Mouse (Mus musculus): ENCODE results near the gene Eral1. TPM values are rescaled to one million over a fixed set of nuclear protein-coding genes. Genes with fewer than 3 reads are reported as not detected.

Eral1 gene
- polyA plus RNA-seq (2014; fragmentation: Nextera tagmentation; extraction: Ambion mirVana) = 35.9 and 37.3 TPM in 2 replicates

DNA sequence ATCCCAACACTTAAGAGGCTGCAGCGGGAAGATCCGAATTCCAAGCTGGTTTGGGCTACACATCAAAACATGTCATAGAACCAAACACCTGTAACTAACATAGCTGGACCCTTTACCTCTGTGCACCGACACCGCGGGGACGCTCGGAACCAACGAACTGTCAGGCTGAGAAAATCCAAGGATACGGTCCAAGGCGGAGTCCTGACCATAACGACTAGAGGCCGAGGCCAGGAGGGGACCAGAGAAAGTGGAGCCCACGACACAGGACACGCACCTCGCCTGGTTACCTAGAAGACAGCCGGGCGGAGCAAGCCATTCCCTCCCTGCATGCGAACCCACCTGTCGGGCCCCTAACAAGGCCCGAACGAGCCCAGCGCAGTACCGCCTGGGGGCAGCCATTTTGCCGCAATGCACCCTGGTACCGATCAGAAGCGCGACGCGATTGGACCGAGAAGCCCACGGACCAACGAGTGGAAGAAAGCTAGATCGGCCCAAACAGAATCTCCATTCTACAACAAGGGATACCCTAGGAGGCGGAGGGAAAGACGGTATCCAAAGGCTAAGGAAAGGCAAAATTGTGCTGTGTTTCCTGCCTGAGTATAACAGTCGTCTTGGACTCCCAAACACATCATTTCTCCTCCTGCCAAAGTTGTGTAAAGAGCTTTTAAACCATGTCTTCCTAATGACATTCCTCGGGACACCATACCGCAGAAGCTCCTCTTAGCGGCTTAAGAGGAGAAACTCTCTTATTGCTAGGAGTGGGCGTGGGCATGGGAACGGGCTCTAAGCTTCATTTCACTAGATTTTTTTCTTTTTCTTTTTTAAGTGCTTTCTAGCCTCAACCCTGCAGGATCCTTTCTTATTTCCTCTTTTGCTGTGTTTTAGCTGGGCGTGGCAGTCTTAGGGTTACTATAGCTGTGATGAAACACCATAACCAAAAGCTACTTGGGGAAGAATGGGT lies at the start of gene Eral1:
Gene Eral1 (minus strand): TSS at position 423 of the 961 bp plus-strand sequence.
- Histone ChIP-seq H3K9me3 (ENCODE audit: control insufficient read depth, low read length) (no peaks in the 10 kb centered on the region), H3K27ac (ENCODE audit: low read depth, low read length) (no peak within 1 kb of the TSS), H3K36me3 (ENCODE audit: control insufficient read depth, insufficient read depth, low read length) (peaks cover 2% of the 10 kb centered on the region; the same call in 1 of the 2 replicates), H3K4me2 (ENCODE audit: low read depth) (peak within 1 kb of the TSS; percentile 56), H3K27me3 (ENCODE audit: control insufficient read depth, insufficient read depth, low read length) (no peaks in the 10 kb centered on the region), H3K9ac (ENCODE audit: low read length) (peak within 1 kb of the TSS; percentile 84), H3K4me1 (ENCODE audit: control insufficient read depth, insufficient read depth, low read length) (peaks cover 3% of the 10 kb centered on the region; the same call in 1 of the 2 replicates), H3K4me3 (ENCODE audit: low read depth, low read length) (peak within 1 kb of the TSS; percentile 81)
- DNase-seq (ENCODE audit: low spot score) (peak; percentile 88), ATAC-seq (ENCODE audit: insufficient read depth, low FRiP score, low TSS enrichment) (no peak)
- 1% methylated on average over 42 of the region's 42 CpGs for WGBS

- H3K9me3 ChIP-seq (ENCODE audit: control insufficient read depth, low read length) = no peaks in the 10 kb centered on the region
- H3K27me3 ChIP-seq (ENCODE audit: control insufficient read depth, insufficient read depth, low read length) = no peaks in the 10 kb centered on the region
- H3K36me3 ChIP-seq (ENCODE audit: control insufficient read depth, insufficient read depth, low read length) = no peaks in the 10 kb centered on the region
- no peak overlapping the region for H3K9ac ChIP-seq (ENCODE audit: low read length)
- ATAC-seq (ENCODE audit: insufficient read depth, low FRiP score, low TSS enrichment) (no peak), DNase-seq (ENCODE audit: low spot score) (no peak)
- no peak overlapping the region for H3K27ac ChIP-seq (ENCODE audit: low read depth, low read length)
- 82% methylated on average over 8 of the region's 8 CpGs for WGBS
- no peak overlapping the region for H3K4me3 ChIP-seq (ENCODE audit: low read depth, low read length)
- no peak overlapping the region for H3K4me2 ChIP-seq (ENCODE audit: low read depth)
- no peaks in the 10 kb centered on the region for H3K4me1 ChIP-seq (ENCODE audit: control insufficient read depth, insufficient read depth, low read length)
Measured at GRCm38 (mm10) chr11:78129458-78129857, 49.3 kb upstream of the Eral1 start.

- H3K9me3 ChIP-seq (ENCODE audit: control insufficient read depth, low read length) = no peaks in the 10 kb centered on the region
- H3K36me3 ChIP-seq (ENCODE audit: control insufficient read depth, insufficient read depth, low read length) = no peaks in the 10 kb centered on the region
- WGBS = 86% methylated on average over 4 of the region's 4 CpGs
- no peaks in the 10 kb centered on the region for H3K27me3 ChIP-seq (ENCODE audit: control insufficient read depth, insufficient read depth, low read length)
- no peak overlapping the region for H3K4me3 ChIP-seq (ENCODE audit: low read depth, low read length)
- no peaks in the 10 kb centered on the region for H3K4me1 ChIP-seq (ENCODE audit: control insufficient read depth, insufficient read depth, low read length)
- no peak overlapping the region for H3K4me2 ChIP-seq (ENCODE audit: low read depth)
- no peak overlapping the region for H3K27ac ChIP-seq (ENCODE audit: low read depth, low read length)
- H3K9ac ChIP-seq (ENCODE audit: low read length) = no peak overlapping the region
- DNase-seq (ENCODE audit: low spot score) = no peak
- ATAC-seq (ENCODE audit: insufficient read depth, low FRiP score, low TSS enrichment) = no peak
Measured at GRCm38 (mm10) chr11:78126739-78127138, 46.6 kb upstream of the Eral1 start.

DNA sequence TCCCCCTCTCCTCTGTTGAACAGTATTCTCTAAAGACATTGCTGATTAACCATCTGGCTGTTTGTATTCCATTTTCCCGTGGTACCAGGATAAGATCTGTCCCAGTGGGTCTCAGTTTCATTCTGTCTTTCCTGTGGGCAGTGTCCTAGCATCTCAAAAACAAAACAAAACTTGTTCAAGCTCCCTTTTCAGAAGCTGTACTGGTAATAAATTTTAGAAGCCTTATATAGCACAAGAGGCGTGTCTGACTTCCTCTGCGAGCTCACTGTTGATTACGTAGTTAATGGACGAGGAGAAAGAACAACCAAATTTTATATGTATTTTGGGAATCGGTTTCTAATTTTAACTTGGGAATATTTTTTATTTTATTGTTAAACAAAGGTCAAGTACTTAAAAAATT lies 45.5 kb upstream of the Eral1 start:
- Histone ChIP-seq H3K27me3 (ENCODE audit: control insufficient read depth, insufficient read depth, low read length) (no peaks in the 10 kb centered on the region), H3K36me3 (ENCODE audit: control insufficient read depth, insufficient read depth, low read length) (no peaks in the 10 kb centered on the region), H3K27ac (ENCODE audit: low read depth, low read length) (no peak overlapping the region), H3K4me3 (ENCODE audit: low read depth, low read length) (no peak overlapping the region), H3K9ac (ENCODE audit: low read length) (no peak overlapping the region), H3K9me3 (ENCODE audit: control insufficient read depth, low read length) (no peaks in the 10 kb centered on the region), H3K4me2 (ENCODE audit: low read depth) (no peak overlapping the region), H3K4me1 (ENCODE audit: control insufficient read depth, insufficient read depth, low read length) (no peaks in the 10 kb centered on the region)
- WGBS = 68% methylated on average over 6 of the region's 6 CpGs
- no peak for DNase-seq (ENCODE audit: low spot score)
- ATAC-seq (ENCODE audit: insufficient read depth, low FRiP score, low TSS enrichment) = no peak

- no peak overlapping the region for H3K4me3 ChIP-seq (ENCODE audit: low read depth, low read length)
- H3K27me3 ChIP-seq (ENCODE audit: control insufficient read depth, insufficient read depth, low read length) = no peaks in the 10 kb centered on the region
- no peak overlapping the region for H3K4me2 ChIP-seq (ENCODE audit: low read depth)
- no peak for DNase-seq (ENCODE audit: low spot score)
- H3K27ac ChIP-seq (ENCODE audit: low read depth, low read length) = no peak overlapping the region
- H3K4me1 ChIP-seq (ENCODE audit: control insufficient read depth, insufficient read depth, low read length) = no peaks in the 10 kb centered on the region
- H3K36me3 ChIP-seq (ENCODE audit: control insufficient read depth, insufficient read depth, low read length) = no peaks in the 10 kb centered on the region
- no peak for ATAC-seq (ENCODE audit: insufficient read depth, low FRiP score, low TSS enrichment)
- no peaks in the 10 kb centered on the region for H3K9me3 ChIP-seq (ENCODE audit: control insufficient read depth, low read length)
- H3K9ac ChIP-seq (ENCODE audit: low read length) = no peak overlapping the region
Measured at GRCm38 (mm10) chr11:78123782-78124181, 43.6 kb upstream of the Eral1 start.

DNA sequence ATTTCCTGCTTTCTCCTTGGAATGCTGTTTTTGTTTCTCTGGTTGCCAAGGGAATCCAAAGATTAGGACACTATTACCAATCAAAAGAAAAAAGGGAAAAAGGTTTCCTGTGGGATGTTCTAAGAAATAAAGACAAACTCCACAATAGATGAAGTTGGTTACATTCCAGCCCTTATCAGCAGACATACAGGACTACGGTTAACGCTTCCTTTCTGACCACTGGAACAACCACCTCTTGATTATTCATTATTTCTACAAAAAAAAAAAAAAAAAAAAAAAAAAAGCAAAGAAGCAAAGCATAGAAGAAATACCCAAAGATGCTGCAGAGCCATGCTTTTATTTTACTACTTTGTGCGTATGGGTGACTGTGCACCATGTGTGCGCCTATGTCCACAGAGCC lies 42.6 kb upstream of the Eral1 start:
- Histone ChIP-seq H3K4me3 (ENCODE audit: low read depth, low read length) (no peak overlapping the region), H3K9ac (ENCODE audit: low read length) (no peak overlapping the region), H3K4me2 (ENCODE audit: low read depth) (no peak overlapping the region), H3K9me3 (ENCODE audit: control insufficient read depth, low read length) (no peaks in the 10 kb centered on the region), H3K36me3 (ENCODE audit: control insufficient read depth, insufficient read depth, low read length) (no peaks in the 10 kb centered on the region), H3K27me3 (ENCODE audit: control insufficient read depth, insufficient read depth, low read length) (no peaks in the 10 kb centered on the region), H3K27ac (ENCODE audit: low read depth, low read length) (no peak overlapping the region), H3K4me1 (ENCODE audit: control insufficient read depth, insufficient read depth, low read length) (0 out of 2 replicates have a peak, but pooled peaks cover 2% of the 10 kb centered on the region)
- 95% methylated on average over 4 of the region's 4 CpGs for WGBS
- DNase-seq (ENCODE audit: low spot score) (no peak), ATAC-seq (ENCODE audit: insufficient read depth, low FRiP score, low TSS enrichment) (no peak)

- Histone ChIP-seq H3K9ac (ENCODE audit: low read length) (no peak overlapping the region), H3K9me3 (ENCODE audit: control insufficient read depth, low read length) (no peaks in the 10 kb centered on the region), H3K4me2 (ENCODE audit: low read depth) (no peak overlapping the region), H3K27me3 (ENCODE audit: control insufficient read depth, insufficient read depth, low read length) (no peaks in the 10 kb centered on the region), H3K27ac (ENCODE audit: low read depth, low read length) (no peak overlapping the region), H3K4me3 (ENCODE audit: low read depth, low read length) (no peak overlapping the region), H3K4me1 (ENCODE audit: control insufficient read depth, insufficient read depth, low read length) (peaks cover 7% of the 10 kb centered on the region; the same call in 1 of the 2 replicates), H3K36me3 (ENCODE audit: control insufficient read depth, insufficient read depth, low read length) (no peaks in the 10 kb centered on the region)
- ATAC-seq (ENCODE audit: insufficient read depth, low FRiP score, low TSS enrichment) (no peak), DNase-seq (ENCODE audit: low spot score) (no peak)
- 65% methylated on average over 5 of the region's 5 CpGs for WGBS
Measured at GRCm38 (mm10) chr11:78121176-78121575, 41.0 kb upstream of the Eral1 start.

DNA sequence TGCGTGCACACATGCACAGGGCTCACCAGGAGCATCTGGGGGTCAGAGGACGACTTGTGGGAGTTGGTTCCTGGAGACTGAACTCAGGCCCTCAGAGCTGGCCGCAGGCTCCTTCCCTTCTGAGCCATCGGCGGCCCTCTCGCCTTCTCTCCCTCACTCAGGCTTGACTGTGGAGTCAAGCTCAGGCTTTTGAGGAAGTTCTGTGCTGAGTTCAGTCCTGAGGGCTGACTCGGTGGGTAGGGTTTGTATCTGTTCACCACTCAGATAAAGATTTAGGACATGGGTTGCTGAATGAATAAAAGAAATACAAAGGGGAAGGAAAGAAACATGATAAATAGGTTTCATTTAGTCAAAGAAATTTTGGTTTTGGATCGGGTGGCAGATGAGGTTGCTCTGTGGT lies 39.7 kb upstream of the Eral1 start:
- no peak overlapping the region for H3K9ac ChIP-seq (ENCODE audit: low read length)
- DNase-seq (ENCODE audit: low spot score) (no peak), ATAC-seq (ENCODE audit: insufficient read depth, low FRiP score, low TSS enrichment) (no peak)
- H3K27ac ChIP-seq (ENCODE audit: low read depth, low read length) = no peak overlapping the region
- H3K27me3 ChIP-seq (ENCODE audit: control insufficient read depth, insufficient read depth, low read length) = no peaks in the 10 kb centered on the region
- no peak overlapping the region for H3K4me2 ChIP-seq (ENCODE audit: low read depth)
- H3K9me3 ChIP-seq (ENCODE audit: control insufficient read depth, low read length) = no peaks in the 10 kb centered on the region
- 84% methylated on average over 8 of the region's 8 CpGs for WGBS
- no peak overlapping the region for H3K4me3 ChIP-seq (ENCODE audit: low read depth, low read length)
- no peaks in the 10 kb centered on the region for H3K36me3 ChIP-seq (ENCODE audit: control insufficient read depth, insufficient read depth, low read length)
- peaks cover 10% of the 10 kb centered on the region for H3K4me1 ChIP-seq (ENCODE audit: control insufficient read depth, insufficient read depth, low read length)

- H3K4me2 ChIP-seq (ENCODE audit: low read depth) = no peak overlapping the region
- H3K4me1 ChIP-seq (ENCODE audit: control insufficient read depth, insufficient read depth, low read length) = peaks cover 16% of the 10 kb centered on the region
- no peak overlapping the region for H3K4me3 ChIP-seq (ENCODE audit: low read depth, low read length)
- no peak overlapping the region for H3K9ac ChIP-seq (ENCODE audit: low read length)
- no peak overlapping the region for H3K27ac ChIP-seq (ENCODE audit: low read depth, low read length)
- ATAC-seq (ENCODE audit: insufficient read depth, low FRiP score, low TSS enrichment) (no peak), DNase-seq (ENCODE audit: low spot score) (no peak)
- H3K9me3 ChIP-seq (ENCODE audit: control insufficient read depth, low read length) = no peaks in the 10 kb centered on the region
- no peaks in the 10 kb centered on the region for H3K36me3 ChIP-seq (ENCODE audit: control insufficient read depth, insufficient read depth, low read length)
- no peaks in the 10 kb centered on the region for H3K27me3 ChIP-seq (ENCODE audit: control insufficient read depth, insufficient read depth, low read length)
Measured at GRCm38 (mm10) chr11:78118467-78118866, 38.3 kb upstream of the Eral1 start.
